Mouse (Mus musculus) testis, postnatal 14 days (tissue): ENCODE results near the gene Fam32a.

Source experiments
- DNase-seq: peaks from one replicate; pipeline ENCODE4 v3.0.0; 2021; ENCODE audit warnings: low spot score

Fam32a gene

DNA sequence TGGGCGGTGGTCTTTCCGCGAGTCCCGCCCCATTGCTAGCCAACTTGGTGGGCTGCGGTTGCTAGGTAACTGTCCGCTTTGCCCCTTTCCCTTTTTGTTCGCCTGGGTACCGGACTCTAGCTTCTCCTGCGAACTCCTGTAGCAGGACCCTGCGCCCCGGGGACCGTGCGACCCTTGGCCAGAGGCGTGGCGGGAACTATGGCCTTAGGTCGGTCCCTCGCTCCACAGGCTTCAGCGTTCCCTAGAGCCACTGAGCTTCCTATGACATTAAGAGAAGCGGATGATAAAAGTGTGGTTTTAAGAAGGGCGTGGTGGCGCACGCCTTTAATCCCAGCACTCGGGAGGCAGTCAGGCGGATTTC lies 20.9 kb downstream of the Fam32a start:
- DNase-seq, result no peak

- DNase-seq, result no peak
Measured at GRCm38 (mm10) chr8:72240951-72241350, 21.4 kb downstream of the Fam32a start.

- DNase-seq, result no peak
Measured at GRCm38 (mm10) chr8:72242226-72242625, 22.7 kb downstream of the Fam32a start.

DNA sequence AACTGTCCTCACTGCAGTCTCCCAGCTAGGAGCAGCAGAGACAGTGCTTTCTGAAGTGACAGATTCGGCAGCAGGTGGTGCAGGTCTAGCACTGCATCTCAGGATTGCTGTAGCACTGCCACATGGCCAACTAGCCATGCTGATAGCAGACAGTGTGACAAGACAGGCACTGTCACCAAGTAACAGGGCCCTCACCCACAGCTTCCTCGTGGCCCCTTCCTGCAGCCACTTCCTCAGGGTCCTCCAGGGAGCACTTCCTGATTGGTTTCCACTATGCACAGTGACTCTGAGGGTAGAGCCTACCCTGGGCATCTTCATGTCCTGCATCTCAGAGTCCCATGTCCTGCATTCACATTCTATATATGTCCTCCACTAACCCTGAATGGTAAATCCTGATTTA lies 25.1 kb downstream of the Fam32a start:
- no peak for DNase-seq

DNA sequence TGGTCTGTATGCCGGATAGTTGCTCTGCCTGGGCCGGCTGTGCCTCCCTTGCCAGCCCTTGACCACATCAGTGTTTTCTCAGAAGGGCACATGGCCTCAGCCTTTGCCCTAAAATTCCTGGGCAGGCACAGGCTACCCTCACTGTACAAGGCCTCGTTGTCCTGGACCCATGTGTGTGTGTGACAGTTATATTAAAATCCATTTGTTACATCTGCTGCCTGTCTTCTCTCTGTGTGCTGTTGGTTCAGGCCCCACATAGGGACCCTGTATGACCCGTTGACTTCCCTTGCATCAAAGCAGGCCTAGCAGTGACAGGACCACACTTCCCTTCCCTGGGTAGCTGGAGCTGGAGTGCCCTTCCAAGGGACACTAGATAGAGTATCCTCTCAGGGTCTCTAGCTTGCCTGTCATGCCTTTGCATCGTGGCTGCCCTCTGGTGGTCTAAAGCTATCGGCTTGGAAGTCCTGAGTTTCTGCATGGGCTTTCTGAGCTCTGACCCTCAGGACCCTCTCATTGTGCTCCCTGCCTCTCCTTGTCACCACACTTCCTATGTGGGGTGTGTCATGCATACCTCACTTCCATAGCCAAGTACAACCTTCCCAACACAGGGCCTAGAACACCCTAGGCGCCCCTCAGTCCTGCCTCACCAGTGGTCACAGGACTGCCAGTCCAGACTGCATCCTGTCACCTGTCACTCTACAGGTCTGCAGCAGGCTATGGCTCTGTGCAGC lies 37.8 kb downstream of the Fam32a start:
- no peak for DNase-seq

DNA sequence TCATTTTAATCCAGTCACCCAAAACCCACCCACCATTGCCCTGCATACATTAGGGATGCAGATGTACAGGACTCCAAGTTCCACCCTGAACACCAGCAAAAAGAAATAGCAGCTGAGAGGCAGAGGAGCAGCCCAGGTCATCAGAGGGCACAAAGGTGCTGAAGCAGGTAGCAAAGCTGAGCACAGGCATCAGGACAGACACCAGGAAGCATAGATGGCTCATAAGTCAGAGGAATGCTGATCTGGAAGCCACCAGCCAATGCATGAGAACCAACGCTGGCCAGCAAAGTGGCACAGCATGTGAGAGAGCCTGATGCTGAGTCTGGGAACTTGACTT lies 38.3 kb downstream of the Fam32a start:
- DNase-seq, result no peak

- no peak for DNase-seq
Measured at GRCm38 (mm10) chr8:72259862-72260261, 40.3 kb downstream of the Fam32a start.

- no peak for DNase-seq
Measured at GRCm38 (mm10) chr8:72260585-72260984, 41.1 kb downstream of the Fam32a start.

DNA sequence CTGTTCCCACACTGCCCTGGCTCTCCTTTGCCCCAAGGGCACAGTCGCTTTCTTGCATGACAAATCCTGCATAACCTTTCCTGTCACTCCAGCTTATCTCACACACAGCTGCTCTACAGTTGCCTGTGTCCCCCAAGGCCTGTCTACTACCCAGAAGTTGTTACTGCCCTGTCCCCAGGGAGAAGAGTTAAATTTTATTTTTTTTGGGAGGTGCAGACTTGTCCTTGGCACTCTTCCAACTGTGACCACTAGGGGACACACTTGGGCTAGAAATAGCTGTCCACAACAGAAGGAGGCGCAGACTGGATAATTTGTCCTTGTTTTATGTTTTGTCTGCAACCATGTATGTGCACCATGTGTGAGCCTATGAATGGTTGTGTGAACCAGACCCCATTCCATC lies 41.5 kb downstream of the Fam32a start:
- DNase-seq, result no peak

DNA sequence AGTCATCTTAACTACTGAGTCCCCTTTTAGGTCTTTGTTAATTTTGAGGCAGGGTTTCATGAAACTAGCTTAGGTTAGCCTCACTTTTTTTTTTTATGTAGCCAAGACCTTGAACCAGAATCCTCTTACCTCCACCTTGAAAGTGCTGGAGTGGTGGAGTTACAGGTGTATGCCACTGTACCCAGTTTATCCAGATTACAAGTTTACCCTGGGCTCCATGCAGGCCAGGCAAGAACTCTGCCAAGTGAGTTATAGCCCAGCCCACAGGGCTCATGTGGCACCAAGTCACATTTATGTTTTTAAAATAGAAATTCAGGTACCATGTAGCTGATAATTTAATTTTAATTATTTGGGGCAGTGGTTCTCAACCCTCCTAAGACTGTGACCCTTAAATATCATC lies 41.9 kb downstream of the Fam32a start:
- no peak for DNase-seq

DNA sequence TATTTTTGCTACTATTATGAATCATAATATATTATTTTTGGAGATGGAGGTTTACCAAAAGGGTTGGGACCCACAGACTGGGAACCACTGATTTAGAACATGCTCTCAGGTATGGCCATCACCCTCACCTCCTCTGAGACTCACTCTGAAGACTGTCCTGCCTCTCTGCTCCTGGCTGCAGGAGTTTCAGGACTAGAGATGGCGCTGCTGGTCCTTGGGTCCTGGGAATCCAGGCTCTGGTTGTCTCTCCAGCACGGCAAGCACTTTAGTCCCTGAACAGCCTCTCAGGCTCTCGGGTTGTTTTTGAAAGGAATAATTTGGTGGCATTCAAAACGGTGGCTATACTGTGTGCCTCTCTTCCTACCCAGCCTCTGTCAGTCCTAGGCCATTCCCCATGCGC lies 42.3 kb downstream of the Fam32a start:
- no peak for DNase-seq

DNA sequence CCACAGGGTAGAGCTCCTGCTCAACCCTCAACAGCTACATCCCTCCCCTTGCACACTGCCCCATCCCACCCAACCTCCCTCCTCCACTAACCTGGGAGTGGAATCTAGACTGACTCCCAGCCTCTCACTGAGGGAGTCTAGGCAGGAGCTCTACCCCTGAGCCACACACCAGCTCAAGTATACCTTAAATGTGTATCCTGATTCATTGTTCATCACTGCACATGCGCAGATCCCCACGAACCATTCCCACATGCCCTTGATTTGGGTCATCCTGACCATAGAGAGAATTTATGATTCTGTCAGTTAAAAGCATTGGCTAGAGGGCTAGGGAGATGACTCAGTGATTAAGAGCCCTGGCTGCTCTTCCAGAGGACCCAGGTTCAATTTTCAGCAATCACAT lies 43.2 kb downstream of the Fam32a start:
- no peak for DNase-seq

DNA sequence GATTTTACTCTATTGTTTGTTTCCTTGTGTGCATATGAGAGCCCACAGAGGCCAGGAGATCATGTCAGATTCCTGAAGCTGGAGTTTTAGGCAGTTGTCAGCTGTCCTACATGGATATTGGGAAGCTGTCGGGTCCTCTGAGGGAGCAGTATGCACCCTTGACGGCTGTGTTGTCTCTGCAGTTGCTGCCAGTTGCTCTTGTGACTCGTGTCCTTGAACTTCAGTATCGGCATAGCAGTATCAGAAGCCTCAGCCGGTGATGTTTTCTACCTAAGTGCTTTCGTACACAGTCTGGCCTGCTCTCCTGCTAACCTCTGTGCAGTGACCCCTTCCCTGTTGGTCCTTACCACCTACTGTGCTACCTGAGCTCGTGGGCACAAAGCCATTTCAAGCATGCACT lies 43.9 kb downstream of the Fam32a start:
- DNase-seq, result no peak

DNA sequence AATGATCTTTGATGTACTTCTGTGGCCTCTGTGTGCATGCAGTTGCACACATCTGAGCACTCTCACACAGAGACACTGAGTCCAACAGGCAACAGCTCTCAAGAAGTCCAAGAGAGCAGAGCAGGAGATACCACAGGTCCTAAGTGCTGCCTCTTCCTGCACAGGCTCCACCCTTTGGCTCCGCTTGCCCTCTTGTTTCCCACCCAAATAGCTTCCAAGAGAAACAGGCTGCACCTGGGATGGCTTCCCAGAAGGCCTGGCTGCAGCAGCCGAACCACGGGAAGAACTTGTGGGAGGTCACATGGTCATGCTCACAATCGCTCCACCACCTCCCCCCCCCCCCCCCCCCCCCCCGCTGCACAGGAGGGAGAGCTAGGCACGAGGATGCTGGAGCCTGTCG lies 45.8 kb downstream of the Fam32a start:
- no peak for DNase-seq

DNA sequence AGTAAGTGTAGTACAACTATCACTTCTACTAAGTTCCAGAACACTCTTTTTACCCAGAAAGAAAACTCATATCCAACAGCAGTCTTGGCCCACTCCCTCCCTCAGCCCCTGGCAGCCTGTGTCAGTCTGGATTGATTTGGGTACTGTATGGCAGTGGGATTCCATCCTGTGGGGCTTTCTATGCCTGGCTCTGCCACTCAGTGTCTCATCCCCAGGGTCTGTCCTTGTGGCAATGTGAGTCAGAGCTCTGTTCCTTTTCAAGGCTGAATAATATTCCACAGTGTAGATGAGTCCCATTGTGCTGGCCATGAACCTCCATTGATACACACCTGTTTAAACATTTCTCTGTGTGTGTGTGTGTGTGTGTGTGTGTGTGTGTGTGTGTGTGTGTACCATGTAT lies 47.1 kb downstream of the Fam32a start:
- DNase-seq, result no peak

DNA sequence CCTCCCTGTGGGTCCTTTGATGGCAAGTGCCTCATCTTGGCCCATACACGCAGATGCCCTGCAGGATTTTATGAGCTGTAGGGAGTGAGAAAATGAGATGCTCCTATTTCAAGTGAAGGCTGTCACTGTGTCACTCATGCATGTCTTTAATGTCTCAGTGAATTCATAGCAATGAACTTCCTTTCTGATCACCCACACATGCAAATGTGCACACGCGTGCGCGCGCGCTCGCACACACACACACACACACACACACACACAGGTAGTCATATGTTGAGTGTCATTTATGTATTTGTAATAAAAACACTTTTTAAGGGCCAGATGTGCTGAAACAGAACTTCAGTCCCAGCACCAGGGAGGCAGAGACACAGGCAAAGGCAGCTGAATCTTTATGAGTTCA lies 47.6 kb downstream of the Fam32a start:
- DNase-seq, result no peak

- no peak for DNase-seq
Measured at GRCm38 (mm10) chr8:72268356-72268755, 48.8 kb downstream of the Fam32a start.

DNA sequence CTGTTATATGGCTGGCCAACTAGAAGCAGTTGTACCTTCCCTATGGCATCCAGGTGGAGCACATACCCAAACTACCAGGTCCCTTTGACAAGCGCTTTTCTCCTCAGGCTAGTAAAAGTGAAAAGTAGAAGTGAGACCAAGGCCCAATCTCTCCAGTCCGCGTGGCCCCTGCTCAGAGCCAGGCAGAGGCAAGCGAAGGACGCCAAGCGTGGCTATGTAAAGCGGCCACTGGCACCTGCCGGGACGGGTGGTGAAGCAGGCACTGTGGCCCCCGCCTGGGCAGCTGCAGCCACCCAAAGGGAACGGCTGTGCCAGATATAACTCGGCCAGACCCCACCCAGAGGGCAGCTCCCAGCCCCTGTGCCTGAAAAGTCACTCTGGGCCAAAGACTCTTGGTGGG lies 51.1 kb downstream of the Fam32a start:
- DNase-seq, result no peak

GRCm38 (mm10) chr8:72271051-72271660 lies 51.6 kb downstream of the Fam32a start:
- no peak for DNase-seq

DNA sequence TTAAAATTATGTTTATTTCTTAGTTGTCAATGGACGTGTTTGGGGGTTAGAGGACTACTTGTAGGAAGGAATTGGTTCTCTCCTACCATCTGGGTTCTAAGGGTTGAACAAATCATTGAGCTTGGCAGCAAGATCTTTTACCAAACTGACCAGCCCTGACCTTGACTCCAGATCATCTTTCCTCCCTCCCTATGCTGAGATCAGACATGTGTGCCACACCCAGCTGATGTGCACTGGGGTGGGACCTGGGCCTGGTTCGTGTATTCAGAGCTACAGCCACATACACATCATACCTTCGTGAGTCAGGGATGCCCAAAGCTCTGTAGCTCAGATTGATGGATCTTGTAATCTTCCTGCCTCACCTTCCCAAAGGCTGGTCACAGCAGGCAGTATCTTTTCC lies 52.2 kb downstream of the Fam32a start:
- no peak for DNase-seq

DNA sequence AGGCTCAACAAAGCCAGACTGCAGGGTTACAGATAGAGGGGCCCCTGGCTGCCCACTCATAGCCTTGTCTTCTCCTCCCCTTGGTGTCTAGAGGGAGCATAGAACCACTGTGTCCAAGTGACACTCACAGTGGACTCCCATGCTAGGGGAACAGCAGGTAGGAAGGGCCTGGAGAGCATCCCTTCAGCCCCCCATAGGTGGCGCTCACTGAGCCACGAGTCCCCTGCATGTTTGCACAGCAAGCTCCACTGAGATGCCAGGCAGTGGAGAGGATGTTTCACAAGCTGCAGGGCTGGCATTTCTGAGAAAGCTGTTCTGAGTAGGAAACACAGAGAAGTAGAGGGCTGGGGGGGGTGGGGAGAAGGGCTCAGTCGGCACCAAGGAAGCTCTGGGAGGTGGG lies 52.8 kb downstream of the Fam32a start:
- peak; percentile 41 for DNase-seq

DNA sequence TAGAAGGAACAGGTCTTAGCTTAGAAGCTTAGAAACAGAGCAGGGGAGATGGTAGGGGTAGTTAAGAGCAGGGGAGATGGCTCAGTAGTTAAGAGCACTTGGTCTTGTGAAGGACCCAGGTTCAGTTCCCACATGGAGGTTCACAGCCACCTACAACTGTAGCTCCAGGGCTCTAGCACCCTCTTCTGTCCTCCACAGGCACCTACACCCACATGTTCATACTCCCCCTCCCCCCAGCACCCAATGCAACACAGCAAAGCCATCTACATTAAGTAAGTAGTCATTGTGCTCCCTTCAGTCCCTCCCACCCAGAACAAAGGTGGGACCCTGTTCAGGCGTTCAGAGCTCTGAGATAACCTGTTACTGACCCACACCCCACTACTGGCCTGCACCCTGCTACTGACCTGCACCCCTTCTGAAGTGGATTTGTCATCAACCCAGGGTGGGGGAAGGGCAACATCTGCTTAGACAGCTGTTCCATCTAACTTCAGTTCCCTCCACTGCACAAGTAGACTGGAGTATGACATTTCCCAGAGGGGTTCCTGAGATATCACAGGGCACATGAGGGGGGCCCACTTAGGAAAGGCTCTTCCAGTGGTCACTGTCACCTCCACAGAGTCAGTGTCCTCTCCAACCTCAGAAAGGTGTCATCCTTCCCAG lies 53.7 kb downstream of the Fam32a start:
- DNase-seq, result no peak

DNA sequence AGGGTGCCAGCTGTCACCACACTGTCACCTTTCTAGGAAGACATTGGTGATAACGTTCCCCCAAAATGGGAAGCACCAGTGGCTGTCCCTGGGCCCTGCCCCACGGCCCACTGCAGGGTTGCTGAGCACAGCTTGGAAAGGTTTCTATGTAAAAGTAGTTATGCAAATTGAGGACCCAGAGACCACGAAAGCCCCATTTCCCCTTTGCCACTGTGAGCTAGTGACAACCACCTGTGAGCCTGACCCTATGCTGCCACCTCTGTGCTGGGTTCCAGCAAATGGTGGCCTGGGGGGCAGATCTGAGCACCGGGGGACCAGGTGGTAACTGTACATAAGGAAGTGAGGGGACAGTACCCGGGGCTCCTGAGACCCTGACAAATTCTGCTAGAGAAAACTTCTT lies 54.3 kb downstream of the Fam32a start:
- no peak for DNase-seq
